Mouse (Mus musculus) limb, embryonic 15.5 days (tissue): Measurements from ENCODE around the gene Snrpg. TPM values are rescaled to one million over a fixed set of nuclear protein-coding genes. Genes with fewer than 3 reads are reported as not detected.

Experiments used
- ATAC-seq: fragments of 200-750 bp; cut with Nextera tagmentation; 2 replicates; pipeline ENCODE4 v1.8.0; 2017; ENCODE audit warnings: low read depth, moderate TSS enrichment; ENCODE audit not compliant: insufficient number of reproducible peaks, low FRiP score, low TSS enrichment
- H3K27ac ChIP-seq: fragments of 300-500 bp; sonication (generic); 2 replicates; pipeline ENCODE4 v1.5.1; 2015; ENCODE audit warnings: moderate library complexity, mild to moderate bottlenecking, inconsistent platforms
- H3K27me3 ChIP-seq: fragments of 300-500 bp; sonication (generic); 2 replicates; pipeline ENCODE4 v1.6.1; 2015; ENCODE audit warnings: inconsistent platforms
- H3K36me3 ChIP-seq: fragments of 300-500 bp; sonication (generic); 2 replicates; pipeline ENCODE4 v1.6.1; 2015; ENCODE audit warnings: inconsistent platforms
- H3K4me1 ChIP-seq: fragments of 300-500 bp; sonication (generic); 2 replicates; pipeline ENCODE4 v1.6.1; 2015; ENCODE audit warnings: inconsistent platforms
- H3K4me2 ChIP-seq: fragments of 300-500 bp; sonication (generic); 2 replicates; pipeline ENCODE4 v1.6.1; 2015; ENCODE audit warnings: mild to moderate bottlenecking, inconsistent platforms
- H3K4me3 ChIP-seq: fragments of 300-500 bp; sonication (generic); 2 replicates; pipeline ENCODE4 v1.5.1; 2015; ENCODE audit warnings: mild to moderate bottlenecking, inconsistent platforms
- H3K9ac ChIP-seq: fragments of 300-500 bp; sonication (generic); 2 replicates; pipeline ENCODE4 v1.6.1; 2015; ENCODE audit warnings: inconsistent platforms
- H3K9me3 ChIP-seq: fragments of 300-500 bp; sonication (generic); 2 replicates; pipeline ENCODE4 v1.6.1; 2016; ENCODE audit warnings: inconsistent platforms
- WGBS: fragments of 180-500 bp; shearing (Covaris S2); methylation state at CpG from one replicate; pipeline ENCODE4 v1.1.7; 2015; 5-methylcytosine and 5-hydroxymethylcytosine counted together
- polyA plus RNA-seq: library from polyadenylated mRNA; unstranded; fragments of >200 nt; fragmentation: Nextera tagmentation; extraction: Ambion mirVana; gene quantifications from 2 replicates; pipeline ENCODE4 v1.2.1, GENCODE M21; 2015

Snrpg gene
- polyA plus RNA-seq, 1 experiment from 2014 or later, result 490 TPM

- Histone ChIP-seq H3K9ac (peak overlapping the region; percentile 95; the same call in 1 of the 2 replicates), H3K4me2 (peak overlapping the region; percentile 45), H3K27me3 (no peaks in the 10 kb centered on the region), H3K4me3 (peak overlapping the region; percentile 76), H3K27ac (peak overlapping the region; percentile 99), H3K36me3 (peaks cover 6% of the 10 kb centered on the region; the same call in 1 of the 2 replicates), H3K9me3 (no peaks in the 10 kb centered on the region), H3K4me1 (peaks cover 8% of the 10 kb centered on the region; the same call in 1 of the 2 replicates)
- peak; percentile 68; the same call in 1 of the 2 replicates for ATAC-seq
- under 1% methylated on average over 15 of the region's 15 CpGs for WGBS
Observed at GRCm38 (mm10) chr6:86403728-86404099, 32.6 kb downstream of the Snrpg start.

- no peaks in the 10 kb centered on the region for H3K9me3 ChIP-seq
- H3K9ac ChIP-seq, result peak within 1 kb of the TSS; percentile 95
- peaks cover 8% of the 10 kb centered on the region; the same call in 1 of the 2 replicates for H3K4me1 ChIP-seq
- WGBS, result under 1% methylated on average over 59 of the region's 62 CpGs
- ATAC-seq, result peak; percentile 95
- H3K27ac ChIP-seq, result peak within 1 kb of the TSS; percentile 99
- H3K4me2 ChIP-seq, result peak within 1 kb of the TSS; percentile 45
- H3K27me3 ChIP-seq, result no peaks in the 10 kb centered on the region
- H3K36me3 ChIP-seq, result peaks cover 6% of the 10 kb centered on the region; the same call in 1 of the 2 replicates
- peak within 1 kb of the TSS; percentile 76 for H3K4me3 ChIP-seq
Observed at GRCm38 (mm10) chr6:86404100-86404861, 33.2 kb downstream of the Snrpg start, which contains the start of gene Tia1. TSS of gene Tia1 (plus strand) at chr6:86404219.

- Histone ChIP-seq H3K4me1 (peaks cover 8% of the 10 kb centered on the region; the same call in 1 of the 2 replicates), H3K27ac (peak overlapping the region; percentile 99), H3K4me2 (peak overlapping the region; percentile 45), H3K9ac (peak overlapping the region; percentile 95), H3K36me3 (peaks cover 6% of the 10 kb centered on the region; the same call in 1 of the 2 replicates), H3K27me3 (no peaks in the 10 kb centered on the region), H3K4me3 (peak overlapping the region; percentile 76), H3K9me3 (no peaks in the 10 kb centered on the region)
- 0% methylated on average over 11 of the region's 11 CpGs for WGBS
- ATAC-seq, result no peak
Observed at GRCm38 (mm10) chr6:86404996-86405395, 33.9 kb downstream of the Snrpg start.

- Histone ChIP-seq H3K9ac (no peak overlapping the region), H3K9me3 (no peaks in the 10 kb centered on the region), H3K27ac (no peak overlapping the region), H3K4me2 (no peak overlapping the region), H3K27me3 (no peaks in the 10 kb centered on the region), H3K36me3 (peaks cover 6% of the 10 kb centered on the region; the same call in 1 of the 2 replicates), H3K4me3 (no peak overlapping the region), H3K4me1 (peaks cover 8% of the 10 kb centered on the region; the same call in 1 of the 2 replicates)
- no peak for ATAC-seq
Observed at GRCm38 (mm10) chr6:86406306-86406705, 35.2 kb downstream of the Snrpg start.

- Histone ChIP-seq H3K4me1 (no peaks in the 10 kb centered on the region), H3K4me3 (no peak overlapping the region), H3K9me3 (no peaks in the 10 kb centered on the region), H3K27me3 (no peaks in the 10 kb centered on the region), H3K36me3 (peaks cover 66% of the 10 kb centered on the region), H3K9ac (no peak overlapping the region), H3K4me2 (no peak overlapping the region), H3K27ac (no peak overlapping the region)
- no peak for ATAC-seq
- 88% methylated on average over 6 of the region's 6 CpGs for WGBS
Observed at GRCm38 (mm10) chr6:86418711-86419110, 47.6 kb downstream of the Snrpg start.

- Histone ChIP-seq H3K9ac (no peak overlapping the region), H3K4me1 (no peaks in the 10 kb centered on the region), H3K36me3 (peaks cover 65% of the 10 kb centered on the region), H3K4me2 (no peak overlapping the region), H3K27me3 (no peaks in the 10 kb centered on the region), H3K4me3 (no peak overlapping the region), H3K27ac (no peak overlapping the region), H3K9me3 (no peaks in the 10 kb centered on the region)
- WGBS, result 88% methylated on average over 3 of the region's 3 CpGs
- ATAC-seq, result no peak
Observed at GRCm38 (mm10) chr6:86419239-86419638, 48.1 kb downstream of the Snrpg start.

- 77% methylated on average over 6 of the region's 6 CpGs for WGBS
- no peaks in the 10 kb centered on the region for H3K27me3 ChIP-seq
- no peaks in the 10 kb centered on the region for H3K4me1 ChIP-seq
- ATAC-seq, result no peak
- H3K4me2 ChIP-seq, result no peak overlapping the region
- H3K9me3 ChIP-seq, result no peaks in the 10 kb centered on the region
- H3K27ac ChIP-seq, result no peak overlapping the region
- H3K36me3 ChIP-seq, result peaks cover 68% of the 10 kb centered on the region
- H3K4me3 ChIP-seq, result no peak overlapping the region
- no peak overlapping the region for H3K9ac ChIP-seq
Observed at GRCm38 (mm10) chr6:86420491-86420890, 49.4 kb downstream of the Snrpg start.

- Histone ChIP-seq H3K27me3 (no peaks in the 10 kb centered on the region), H3K36me3 (peaks cover 62% of the 10 kb centered on the region), H3K4me1 (no peaks in the 10 kb centered on the region), H3K9me3 (no peaks in the 10 kb centered on the region), H3K4me2 (no peak within 1 kb of the TSS), H3K4me3 (no peak within 1 kb of the TSS), H3K27ac (no peak within 1 kb of the TSS), H3K9ac (no peak within 1 kb of the TSS)
- ATAC-seq, result no peak
- 98% methylated on average over 1 of the region's 1 CpGs for WGBS
Observed at GRCm38 (mm10) chr6:86426358-86426757, 55.3 kb downstream of the Snrpg start, which contains the start of gene Gm44790. TSS of gene Gm44790 (plus strand) at chr6:86426658.

Other genes with a start within 250 kb of the Snrpg start
- gene Tgfa, start 176.1 kb upstream of the Snrpg start, polyA plus RNA-seq, result 6.9 and 7.8 TPM in 2 replicates
- gene Fam136a, start 5.7 kb upstream of the Snrpg start, polyA plus RNA-seq, result 110 and 122 TPM in 2 replicates
- gene Pcyox1, start 25.9 kb downstream of the Snrpg start, polyA plus RNA-seq, result 118 and 121 TPM in 2 replicates
- 162 and 165 TPM in 2 replicates for gene Tia1, start 32.9 kb downstream of the Snrpg start, polyA plus RNA-seq
- 0.42 TPM in 1 of 2 replicates, not detected in the other for gene Gm44790, start 55.4 kb downstream of the Snrpg start, polyA plus RNA-seq
- gene C87436, start 67.1 kb downstream of the Snrpg start, polyA plus RNA-seq, result 22.9 and 24.5 TPM in 2 replicates
- gene Pcbp1, start 155.0 kb downstream of the Snrpg start, polyA plus RNA-seq, result 456 and 462 TPM in 2 replicates